Mouse (Mus musculus): ENCODE results near the gene Nectin2.

DNA sequence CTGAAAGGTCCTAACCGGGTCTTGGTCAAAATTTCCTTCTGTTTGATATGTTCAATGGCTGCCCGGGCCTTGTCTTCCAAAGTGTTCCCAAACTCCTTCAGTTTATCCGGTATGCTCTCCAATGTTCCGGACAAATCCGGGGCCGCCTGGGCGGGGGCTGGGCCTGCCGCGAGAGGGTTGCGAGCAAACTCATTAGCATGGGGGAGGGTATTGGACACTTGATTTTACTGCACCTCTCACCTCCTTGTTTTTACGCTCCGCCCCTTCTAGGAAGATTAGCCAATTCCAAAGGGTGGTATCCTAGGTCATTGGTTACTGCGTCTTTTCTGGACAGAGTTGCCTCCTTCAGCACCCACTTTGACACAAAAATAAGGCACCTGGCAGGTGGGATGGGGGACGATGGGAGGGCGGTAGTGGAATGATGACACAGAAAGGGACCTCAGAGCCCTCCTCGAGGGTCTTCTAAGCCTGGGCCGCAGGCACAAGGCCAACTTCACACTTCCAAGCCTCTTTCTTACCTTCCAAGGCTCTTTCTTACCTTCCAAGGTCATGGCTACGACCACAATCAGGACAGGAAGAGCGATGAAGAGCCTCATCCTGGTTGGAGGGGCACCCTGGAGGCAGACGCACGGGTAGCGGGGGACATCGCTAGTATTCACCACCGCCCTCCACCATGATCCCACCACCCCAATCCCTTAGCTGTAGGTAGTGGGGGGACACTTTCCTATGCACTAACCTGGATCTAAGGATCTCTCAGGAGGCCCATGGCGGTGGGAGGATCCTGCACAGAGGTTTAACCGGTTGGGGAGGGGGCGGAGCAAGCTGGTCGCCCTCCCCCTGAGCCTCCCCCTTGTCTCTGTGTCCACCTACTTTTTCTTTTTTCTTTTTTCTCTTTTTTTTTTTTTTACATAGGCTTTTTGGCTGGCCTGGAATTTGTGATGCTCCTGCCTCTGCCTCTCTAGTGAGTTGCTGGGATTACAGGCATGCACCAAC, 58.1 kb downstream of the Nectin2 start, which contains the start of gene Apoc1:
- no peak for TF ChIP-seq CTCF (conservative IDR thresholded peaks at IDR 0.05; ENCODE audit: low read length)
- no peak for TF ChIP-seq POU5F1 (IDR thresholded peaks at IDR 0.05; ENCODE audit: borderline replicate concordance, low read length)

All from E14TG2a.4 (cell line).